Mouse (Mus musculus) liver (tissue): ENCODE results near the gene 1700008O03Rik.

Experiments used
- DNase-seq: peaks from one replicate; pipeline ENCODE4 v3.0.0-alpha.2; 2020; ENCODE audit warnings: mixed read lengths

1700008O03Rik gene

DNA sequence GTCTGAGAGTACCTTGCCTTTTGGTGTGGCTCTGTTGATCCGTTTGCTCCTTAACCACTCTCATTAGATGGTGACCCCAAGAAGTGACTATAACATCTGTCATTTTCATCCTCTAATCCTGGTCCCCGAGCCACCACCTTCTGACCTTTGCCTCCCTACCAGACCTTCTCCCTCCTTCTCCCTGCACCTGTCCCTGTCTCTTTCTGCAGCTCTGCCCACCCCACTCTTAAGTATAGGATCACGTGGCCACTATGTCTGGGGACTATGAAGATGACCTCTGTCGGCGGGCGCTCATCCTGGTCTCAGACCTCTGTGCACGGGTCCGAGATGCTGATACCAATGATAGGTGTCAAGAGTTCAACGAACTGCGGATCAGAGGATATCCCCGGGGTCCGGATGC lies at the start of gene 1700008O03Rik:
TSS of gene 1700008O03Rik (minus strand) at position 101 of the 400 bp plus-strand sequence.
- no peak for DNase-seq

DNA sequence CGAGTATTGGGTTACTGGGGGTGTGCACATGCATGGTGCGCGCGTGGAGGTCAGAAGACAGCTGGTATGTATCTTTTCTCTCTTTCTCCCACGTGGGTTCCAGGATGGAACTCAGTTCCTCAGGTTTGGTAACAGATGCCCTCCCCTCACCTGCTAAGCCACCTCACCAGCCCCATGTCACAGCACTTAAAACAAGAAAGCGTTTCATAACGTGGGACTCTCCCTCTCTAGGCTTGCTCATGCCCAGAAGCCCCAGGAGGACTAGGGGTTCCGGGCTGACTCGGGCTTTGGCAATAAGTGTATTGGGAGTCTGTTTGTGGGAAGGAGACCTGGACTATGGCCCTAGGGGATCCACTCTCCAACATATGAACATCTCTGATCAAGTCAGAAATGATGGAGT lies 48.5 kb upstream of the 1700008O03Rik start:
- DNase-seq: no peak

DNA sequence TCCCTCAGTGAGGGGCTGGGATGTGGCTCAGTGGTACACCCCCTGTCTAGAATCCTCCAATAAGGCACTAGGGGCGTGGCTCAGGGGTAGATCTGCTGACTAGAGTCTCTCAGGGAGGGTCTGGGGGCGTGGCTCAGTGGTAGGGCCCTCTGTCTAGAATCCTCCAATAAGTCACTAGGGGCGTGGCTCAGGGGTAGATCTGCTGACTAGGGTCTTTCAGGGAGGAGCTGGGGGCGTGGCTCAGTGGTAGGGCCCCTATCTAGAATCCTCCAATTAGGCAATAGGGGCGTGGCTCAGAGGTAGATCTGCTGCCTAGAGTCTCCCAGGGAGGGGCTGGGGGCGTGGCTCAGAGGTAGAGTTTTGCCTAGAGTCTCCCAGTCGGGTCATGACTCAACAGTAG lies 47.8 kb upstream of the 1700008O03Rik start:
- peak; percentile 88 for DNase-seq

DNA sequence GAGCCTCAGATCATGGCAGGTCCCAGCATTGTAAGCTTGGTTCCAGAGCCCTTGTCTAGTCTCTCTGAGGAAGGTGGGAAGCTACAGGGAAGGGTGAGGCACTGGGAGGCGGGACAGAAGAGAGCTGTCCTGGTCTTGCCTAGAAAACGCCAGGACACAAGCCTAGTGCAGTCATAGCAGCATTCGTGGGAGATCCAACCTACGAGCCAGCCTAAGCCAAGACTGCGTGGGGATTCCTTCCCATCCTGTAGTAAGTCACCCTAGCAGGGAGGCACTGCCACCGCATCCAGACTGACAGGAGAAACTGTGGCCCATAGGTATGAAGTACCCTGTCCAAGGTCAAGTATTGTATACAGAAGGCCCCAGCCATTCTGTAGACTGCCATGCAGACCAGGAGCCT lies 46.9 kb upstream of the 1700008O03Rik start:
- DNase-seq: no peak

DNA sequence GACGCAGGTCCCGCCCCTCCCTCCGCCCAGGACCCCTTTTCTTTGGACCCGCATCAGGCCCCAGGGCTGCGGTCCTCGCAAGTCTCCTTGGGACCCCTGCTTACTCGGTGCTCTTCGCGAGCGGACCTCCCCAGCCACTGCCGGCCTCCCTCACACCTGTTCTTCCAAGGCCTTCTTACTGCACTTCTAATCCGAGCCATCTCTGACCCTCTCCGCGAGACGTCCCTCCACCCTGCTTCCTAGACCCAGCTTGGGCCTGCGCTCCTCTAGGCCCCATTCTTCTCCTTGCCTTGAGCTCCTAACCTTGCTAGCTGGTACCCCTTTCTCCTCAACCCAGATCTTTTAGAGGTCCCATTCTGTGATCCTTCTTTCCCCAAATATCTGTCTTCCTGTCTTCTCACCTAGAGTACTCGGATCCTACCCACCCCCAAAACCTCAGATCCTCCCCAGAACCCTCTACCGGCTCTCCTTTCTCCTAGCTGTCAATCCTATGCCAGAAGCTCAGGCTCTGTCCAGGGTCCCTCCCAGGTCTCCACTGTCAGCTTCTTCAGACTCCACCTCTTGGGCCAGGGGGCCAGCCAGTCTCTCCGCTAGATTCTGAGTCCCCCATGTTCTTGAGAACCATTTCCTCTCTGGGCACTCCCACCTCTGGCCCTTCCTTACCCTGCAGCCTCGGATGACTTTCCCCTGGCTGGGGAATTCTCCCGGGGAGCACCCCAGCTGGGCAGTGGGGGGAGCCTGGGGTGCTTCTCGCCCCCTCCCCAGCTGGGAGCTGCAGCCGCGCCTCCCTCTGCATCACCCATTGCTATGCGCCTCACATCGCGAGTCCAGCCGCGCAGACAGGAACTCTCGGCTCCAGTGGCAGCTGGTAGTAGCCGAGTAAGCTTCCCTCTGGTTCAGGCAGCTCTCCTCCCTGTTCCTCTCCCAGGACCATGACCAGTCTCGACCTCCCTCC lies 44.2 kb upstream of the 1700008O03Rik start:
- DNase-seq: no peak

DNA sequence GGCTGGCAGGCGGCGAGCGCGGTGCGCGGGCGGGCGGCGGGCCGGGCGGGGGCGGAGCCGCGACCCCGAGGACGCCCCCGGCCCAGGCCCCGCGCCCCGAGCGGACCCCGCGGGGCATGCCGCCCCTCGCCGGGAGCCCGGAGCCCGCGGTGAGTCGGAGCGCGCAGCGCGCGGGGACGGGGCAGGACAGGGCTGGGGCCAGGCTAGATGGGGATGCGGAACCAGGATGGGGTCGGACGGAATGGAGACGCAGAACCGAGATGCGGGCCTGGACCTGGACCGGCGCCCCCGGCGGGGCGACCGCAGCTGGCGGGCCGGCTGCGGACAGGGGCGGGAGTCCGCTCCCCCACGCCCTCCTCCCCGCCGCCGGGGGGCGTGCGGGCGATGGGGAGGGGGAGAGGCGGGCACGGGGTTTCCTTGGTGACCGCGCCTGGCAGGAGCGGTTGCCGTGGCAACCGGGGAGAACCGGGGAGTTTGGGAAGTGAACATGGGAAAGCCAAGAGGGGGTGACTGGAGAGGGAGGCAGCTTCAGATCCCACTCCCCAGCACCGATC lies 43.4 kb upstream of the 1700008O03Rik start, which contains the start of gene Lrrc4b:
TSS of gene Lrrc4b (plus strand) at position 51 of the 554 bp plus-strand sequence.
- no peak for DNase-seq

DNA sequence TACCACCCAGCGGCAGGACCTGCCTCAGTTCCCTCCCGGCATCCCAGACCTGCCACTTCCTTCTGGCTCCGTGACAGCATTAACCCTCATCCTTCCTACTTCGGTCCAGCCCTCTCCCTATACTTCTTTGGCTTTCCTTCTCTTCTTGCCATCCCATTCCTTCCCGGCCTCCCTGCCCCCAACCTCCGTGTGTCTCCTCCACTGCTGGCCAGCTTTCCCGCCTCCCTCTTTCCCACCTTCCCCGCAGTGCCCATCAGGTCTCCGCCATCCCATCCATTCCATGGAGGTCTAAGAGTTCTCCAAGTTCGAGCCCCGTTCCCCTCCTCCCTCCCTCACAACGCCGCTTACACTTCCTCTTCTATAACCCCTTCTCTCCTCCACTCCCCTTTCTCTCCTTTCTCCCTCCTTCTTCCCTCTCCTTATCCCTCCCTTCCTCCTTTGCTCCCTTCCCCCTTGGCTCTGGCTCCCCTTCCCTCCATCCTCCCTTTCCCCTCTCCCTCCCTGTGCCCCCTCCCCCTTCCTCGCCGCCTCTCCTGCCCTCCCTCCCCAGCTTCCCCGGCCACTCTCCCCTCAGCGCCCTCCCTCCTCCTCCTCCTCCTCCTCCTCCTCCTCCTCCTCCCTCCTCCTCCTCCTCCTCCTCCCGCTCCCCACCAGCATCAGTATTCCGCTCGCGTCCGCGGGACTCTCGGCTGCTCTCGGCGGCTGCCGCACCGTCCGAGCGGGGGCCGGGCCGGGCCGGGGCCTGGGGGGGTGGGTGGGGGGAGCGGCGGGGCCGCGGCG lies 42.7 kb upstream of the 1700008O03Rik start:
- no peak for DNase-seq

DNA sequence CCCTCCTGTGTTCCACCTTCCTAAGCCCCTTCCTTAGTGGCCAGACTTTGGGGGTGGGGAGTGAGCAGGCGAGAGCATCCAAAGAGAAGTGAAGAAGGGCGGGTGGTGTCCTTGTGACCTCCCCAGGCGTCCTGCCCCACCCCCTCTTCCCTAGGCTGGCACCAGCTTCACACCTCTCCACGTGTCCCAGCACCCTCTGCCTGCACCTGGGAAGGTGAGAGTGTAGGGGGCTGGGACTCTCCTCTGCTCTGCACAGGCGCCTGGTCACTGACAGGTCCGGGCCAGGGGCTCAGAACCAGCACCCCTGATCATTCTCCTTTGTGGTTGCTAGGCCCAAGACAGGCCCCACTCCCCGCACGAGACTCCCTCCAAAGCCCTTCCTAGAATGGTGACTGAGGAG lies 42.0 kb upstream of the 1700008O03Rik start:
- DNase-seq: no peak

DNA sequence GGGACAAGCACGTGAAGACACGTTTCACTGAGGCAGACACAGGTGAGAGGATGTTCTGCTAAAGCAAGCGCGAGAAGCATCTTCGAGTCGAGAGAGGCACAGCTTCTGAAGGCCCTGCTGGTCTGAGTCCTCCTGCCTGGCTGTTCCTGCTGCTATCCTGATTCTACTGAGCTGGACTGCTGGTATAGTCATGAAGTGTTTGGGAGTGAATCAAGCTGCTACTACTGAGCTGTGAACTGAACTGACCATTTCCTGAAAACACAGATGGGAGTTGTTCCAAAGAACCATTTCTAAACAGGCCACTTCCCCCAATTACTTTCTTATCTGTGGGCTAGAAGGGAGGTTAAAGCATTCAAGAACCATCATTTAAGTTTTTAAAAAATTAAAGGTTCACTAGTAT lies 27.7 kb upstream of the 1700008O03Rik start:
- DNase-seq: no peak

DNA sequence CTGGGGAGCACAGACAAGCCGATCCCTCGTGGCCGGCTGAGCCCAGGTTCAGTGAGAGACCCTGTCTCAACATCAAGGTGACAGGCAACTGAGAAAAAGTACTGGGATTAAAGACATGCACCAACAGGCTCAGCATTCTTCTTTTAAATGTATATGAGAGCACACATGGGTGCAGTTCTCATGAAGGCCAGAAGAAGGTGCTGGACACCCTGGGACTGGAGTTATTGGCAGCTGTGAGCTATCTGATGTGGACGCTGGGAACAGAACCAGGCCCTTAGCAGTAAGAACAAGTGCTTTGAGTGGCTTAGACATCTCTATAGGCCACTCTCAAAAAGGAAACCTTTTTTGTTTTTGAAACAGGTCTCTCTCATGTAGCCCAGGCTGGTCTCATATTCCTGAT lies 25.5 kb upstream of the 1700008O03Rik start:
- no peak for DNase-seq

DNA sequence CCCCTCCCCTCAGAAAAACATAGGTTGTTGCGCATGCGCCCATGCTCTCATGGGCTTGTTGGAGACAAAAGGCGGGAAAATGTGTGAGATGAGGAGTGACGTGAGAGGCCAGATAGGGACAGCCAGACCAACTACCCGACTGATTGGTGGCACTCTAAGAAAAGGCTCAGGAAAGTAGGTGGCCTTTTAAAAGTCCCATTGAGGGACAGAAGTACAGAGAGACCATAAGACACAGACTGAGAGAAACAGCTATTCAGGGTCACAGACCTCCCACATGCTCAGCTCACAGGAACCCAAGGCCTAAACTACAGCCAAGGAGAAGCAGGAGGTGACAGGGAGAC lies 20.4 kb upstream of the 1700008O03Rik start:
- no peak for DNase-seq

DNA sequence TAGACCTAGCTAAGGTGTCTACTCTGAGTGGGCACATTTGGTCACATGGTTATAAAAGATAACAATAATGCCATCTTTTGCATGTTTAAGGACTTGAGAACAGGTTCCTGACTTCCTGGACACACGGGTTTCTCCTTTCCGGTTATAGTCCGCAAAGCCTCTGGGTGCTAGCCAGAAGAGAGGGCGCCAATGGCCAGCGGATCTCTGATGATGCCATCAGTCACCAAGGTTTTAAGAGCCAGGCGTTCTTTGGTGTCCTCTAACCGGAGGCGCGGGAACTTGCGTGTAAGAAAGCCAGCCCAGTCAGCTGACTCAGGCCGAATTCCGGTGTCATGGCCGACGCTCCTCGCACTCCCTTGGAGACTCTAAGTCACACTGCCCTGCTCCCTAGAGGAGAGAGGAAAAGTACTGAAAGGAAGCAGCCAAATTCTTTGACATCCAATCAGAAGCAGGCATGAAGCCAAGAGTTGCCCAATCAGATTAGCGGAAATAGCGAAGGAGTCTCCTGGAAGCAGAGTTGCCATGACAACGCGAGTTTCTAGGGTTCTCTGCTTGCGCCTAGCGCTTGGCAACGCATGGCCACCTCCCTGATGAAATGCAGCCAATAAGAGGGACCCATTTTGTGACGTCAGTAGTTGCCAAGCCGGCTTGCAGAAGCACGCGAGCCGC lies 19.9 kb upstream of the 1700008O03Rik start:
- peak; percentile 80 for DNase-seq

DNA sequence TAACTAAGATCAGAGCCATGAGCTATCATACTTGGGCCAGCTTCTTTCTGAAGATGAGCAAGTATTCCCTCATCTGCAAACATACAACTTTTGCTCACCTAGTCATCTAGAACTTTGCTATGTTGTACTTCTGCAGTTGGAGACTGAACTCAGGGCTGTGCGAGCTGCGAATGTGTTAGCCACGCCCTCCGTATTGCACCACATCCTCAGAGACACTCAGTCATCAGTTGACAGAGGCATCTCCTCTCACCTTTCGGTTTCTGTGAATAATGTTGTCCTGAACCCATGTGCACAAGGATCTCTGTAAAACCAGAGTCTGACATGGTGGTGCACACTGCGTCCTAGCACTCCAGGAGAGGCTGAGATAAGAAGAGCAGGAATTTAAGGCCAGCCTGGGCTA lies 16.1 kb upstream of the 1700008O03Rik start:
- no peak for DNase-seq

DNA sequence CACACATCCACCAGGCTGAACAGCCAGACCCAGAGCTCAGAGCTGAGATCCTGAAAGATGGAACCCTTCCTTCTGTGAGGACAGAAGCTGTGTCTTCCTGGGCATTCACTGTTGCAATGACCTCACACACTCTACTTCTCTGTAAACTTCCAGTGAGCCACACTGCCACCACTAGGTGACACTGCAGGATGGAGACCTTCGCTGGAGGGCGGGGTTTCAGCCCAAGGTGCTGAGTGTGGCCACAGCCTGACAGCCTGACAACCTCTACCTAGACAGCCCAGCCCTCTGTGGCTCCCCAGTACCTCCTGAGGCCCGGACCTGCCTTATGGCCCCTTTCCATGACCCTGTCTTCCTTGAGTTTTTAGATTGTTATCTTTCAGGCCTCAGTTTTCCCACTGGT lies 12.9 kb upstream of the 1700008O03Rik start:
- DNase-seq: peak; percentile 73

DNA sequence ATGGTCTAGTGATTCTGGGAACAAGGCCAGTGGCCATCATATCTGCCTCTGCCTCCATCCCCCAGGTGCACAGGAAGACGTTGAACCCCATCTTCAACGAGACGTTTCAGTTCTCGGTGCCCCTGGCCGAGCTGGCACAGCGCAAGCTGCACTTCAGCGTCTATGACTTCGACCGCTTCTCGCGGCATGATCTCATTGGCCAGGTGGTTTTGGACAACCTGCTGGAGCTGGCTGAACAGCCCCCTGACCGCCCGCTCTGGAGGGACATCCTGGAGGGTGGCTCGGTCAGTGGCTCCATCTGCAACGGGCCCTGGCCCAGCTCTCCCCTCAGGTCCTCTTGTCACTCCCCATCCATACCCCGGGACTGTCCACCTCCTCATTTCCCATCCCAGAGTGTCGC lies 7.7 kb upstream of the 1700008O03Rik start:
- no peak for DNase-seq

DNA sequence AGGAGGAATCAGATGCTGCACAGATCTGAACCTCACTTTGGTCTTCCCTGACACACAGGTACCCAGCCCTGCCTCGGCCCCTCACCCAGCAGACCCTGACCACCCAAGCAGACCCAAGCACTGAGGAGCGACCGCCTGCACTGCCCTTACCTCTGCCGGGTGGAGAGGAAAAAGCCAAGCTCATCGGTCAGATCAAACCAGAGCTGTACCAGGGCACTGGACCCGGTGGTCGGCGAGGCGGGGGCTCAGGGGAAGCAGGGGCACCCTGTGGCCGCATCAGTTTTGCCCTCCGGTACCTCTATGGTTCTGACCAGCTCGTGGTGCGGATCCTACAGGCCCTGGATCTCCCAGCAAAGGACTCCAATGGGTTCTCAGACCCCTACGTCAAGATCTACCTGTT lies 6.7 kb upstream of the 1700008O03Rik start:
- no peak for DNase-seq

DNA sequence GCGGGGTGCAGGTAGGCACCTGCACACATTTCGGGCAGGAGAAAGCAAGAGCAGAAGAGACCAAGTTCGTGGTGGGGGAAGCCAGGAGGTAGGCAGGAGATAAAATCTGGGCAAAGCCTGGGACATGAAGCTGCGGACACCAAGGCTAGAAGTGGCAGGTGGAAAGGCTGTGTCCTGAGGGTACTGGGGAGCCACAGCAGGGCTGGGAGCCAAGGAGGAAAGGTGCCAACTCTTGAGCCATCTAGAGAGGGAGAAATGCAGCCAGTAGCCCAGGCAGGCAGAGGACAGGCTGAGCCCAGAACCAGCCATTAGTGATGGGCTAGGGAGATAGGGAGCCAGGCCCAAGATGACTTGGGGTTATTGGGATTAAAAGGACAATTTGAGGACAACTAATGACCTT lies 6.2 kb upstream of the 1700008O03Rik start:
- no peak for DNase-seq

DNA sequence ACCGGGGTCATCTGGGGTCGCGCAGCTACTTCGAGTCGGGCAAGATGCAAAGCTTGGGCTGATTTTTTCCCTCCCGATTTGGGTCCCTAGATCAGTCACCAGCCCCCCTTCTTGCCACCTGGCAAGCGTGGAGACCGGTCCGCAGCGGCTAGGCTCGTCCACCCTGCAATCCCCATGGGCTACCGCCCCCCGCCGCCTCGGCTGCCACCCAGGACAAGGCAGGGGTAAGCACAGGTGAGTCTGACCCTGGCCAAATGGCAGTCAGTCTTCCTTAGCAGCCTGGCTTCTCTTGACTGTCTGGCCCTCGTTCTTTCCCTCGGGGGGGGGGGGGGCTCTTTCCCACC lies 932 bp downstream of the 1700008O03Rik start:
- no peak for DNase-seq

DNA sequence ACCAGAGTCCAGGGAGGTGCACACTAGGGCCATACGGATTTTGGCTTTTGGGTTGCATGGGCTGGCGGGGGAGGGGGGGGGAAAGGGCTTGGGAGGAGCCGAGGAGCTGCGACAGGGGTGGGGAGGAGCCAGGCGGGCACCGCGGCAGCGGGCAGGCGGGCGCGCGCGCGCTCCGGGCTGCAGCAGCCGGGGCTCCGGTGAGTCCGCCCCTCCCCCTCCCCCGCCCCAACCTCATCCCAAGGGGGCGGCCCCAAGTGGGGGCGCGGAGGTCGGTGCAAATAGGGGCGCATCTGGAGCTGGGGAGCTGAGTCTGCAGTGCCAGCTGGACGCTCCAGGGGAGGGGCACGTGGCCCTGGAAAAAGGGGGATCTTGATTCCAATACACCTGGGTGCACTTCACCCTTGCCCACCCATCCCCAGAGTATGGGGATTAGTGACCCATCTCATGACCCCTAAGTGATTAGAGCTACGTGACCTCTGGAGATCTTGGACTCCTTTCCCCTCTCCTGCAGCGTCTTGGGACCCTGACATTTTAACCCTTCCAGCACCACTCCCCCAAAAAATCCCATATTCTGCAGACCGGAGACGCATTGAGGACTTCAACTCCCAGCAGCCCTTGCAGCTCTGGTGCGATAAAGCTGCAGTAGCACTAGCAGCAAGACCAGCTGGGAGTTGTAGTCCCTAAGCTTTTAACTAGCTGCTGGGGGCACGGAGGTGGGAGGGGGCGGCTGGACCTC lies 1.5 kb downstream of the 1700008O03Rik start, which contains the start of gene Syt3:
TSS of gene Syt3 (plus strand) at position 123 of the 736 bp plus-strand sequence.
- peak; percentile 24 for DNase-seq

DNA sequence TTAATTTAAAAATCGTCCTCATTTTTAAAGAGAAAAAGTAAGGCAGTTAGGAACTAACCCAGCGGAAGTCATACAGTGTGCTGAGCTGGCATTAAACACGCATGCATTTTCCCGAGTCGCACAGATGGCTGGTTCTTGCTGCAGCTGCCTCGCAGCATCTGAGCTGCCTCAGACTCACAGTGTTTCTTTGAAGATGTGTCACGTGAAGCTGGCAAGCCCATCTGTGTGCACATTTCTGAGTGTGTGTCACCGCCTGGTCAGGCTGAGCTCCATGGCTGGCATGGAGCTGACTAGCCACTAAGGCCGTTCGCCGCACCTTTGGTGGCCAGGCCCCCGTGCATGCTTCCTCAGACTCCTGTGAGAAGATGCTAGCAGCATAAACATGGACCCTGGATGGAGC lies 3.1 kb downstream of the 1700008O03Rik start:
- no peak for DNase-seq

DNA sequence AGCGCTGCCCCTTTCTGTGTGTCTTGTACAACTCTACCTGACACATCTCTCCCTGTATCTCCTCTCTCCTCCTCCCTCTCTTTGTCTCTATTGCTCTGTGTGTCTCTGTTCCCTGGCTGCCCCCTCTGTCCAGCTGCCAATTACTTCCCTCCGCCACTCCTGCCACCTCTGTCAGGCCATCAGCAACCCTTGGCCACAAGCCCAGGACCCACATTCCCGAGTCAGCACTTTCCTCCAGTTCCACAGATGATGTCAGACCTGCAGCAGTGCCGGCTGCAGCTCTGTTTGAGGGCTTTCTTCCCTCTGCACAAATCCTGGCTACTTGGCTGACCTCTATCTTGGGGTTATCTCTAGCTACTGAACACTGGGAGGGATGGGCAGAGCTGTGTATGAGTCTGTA lies 7.3 kb downstream of the 1700008O03Rik start:
- DNase-seq: no peak

DNA sequence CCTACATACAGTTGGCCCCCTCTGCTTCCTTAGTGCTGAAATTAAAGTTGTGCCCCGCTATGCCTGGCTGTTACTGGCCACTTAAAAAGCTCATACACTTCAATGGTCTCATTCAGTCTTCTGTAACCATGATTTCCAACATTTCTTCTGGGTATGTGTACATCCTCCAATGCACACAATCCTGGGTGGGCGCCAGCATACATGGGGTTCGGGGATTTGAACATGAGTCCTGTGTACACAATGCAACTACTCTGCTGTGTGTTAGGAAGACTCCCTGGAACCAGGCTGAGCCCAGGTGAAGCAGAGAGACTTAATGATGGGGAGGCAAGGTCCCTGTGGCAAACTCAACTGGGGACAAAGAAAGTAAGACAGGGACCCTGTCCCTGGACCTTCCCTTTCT lies 9.8 kb downstream of the 1700008O03Rik start:
- DNase-seq: no peak
